7 mouse cellular contexts compared by ENCODE assay signal in genomic region chr11:3163122-3163521, GRCm38 (mm10). TPM values are rescaled to one million over a fixed set of nuclear protein-coding genes. Genes with fewer than 3 reads are reported as not detected.
DNase-seq lines count a peak whose midpoint lies in the region.

No protein-coding gene starts in this region.

- peak; percentile 42 to 54 for DNase-seq in CD8-positive naive resting alpha-beta T cell, adult 2 months (ENCODE audit: low read depth in 2 of 2, low spot score in 2 of 2)
- DNase-seq in adrenal gland, postnatal 4 days (ENCODE audit: low spot score in 2 of 2): peak; percentile 44 to 62
- peak; percentile 64 to 76 for DNase-seq in gastrocnemius, postnatal 4 days (ENCODE audit: low spot score in 2 of 2)
- peak; percentile 57 for DNase-seq in kidney, adult 9 months
- peak; percentile 64 for DNase-seq in lung, postnatal 10 days
- peak; percentile 49 to 51 for DNase-seq in spleen, postnatal 10 days (ENCODE audit: low spot score in 2 of 2)
- DNase-seq in thymus, postnatal 10 days (ENCODE audit: low spot score in 2 of 2): peak; percentile 67 to 75

RNA-seq across cellular contexts. Expression of gene Sfi1, which starts 30.1 kb away (rescaled TPM):
- total RNA-seq in adrenal gland, postnatal 4 days (2021): 100 to 1,000 TPM in 1 of 2 experiments, 10 to 100 TPM in 1; 95.0 to 117 TPM
- total RNA-seq in gastrocnemius, postnatal 4 days (2021): 10 to 100 TPM; 39.0 to 41.7 TPM

RNA-seq across cellular contexts. Expression of gene Eif4enif1, which starts 39.1 kb away (rescaled TPM):
- total RNA-seq in adrenal gland, postnatal 4 days (2021): 10 to 100 TPM; 83.8 to 86.9 TPM
- 10 to 100 TPM; 45.8 to 53.6 TPM for total RNA-seq in gastrocnemius, postnatal 4 days (2021)

Comparison
In these comparisons a context has a peak if more than half of its experiments do, and no peak if none do; other contexts are left out.
1. Peak in every context shown above with its lines: DNase-seq.